Mouse (Mus musculus) neutrophil, adult 59 days (primary cell): ENCODE measurements around the gene Park7. TPM values are rescaled to one million over a fixed set of nuclear protein-coding genes. Genes with fewer than 3 reads are reported as not detected.

Experiments used
- total RNA-seq, 2 experiments: library from RNA; stranded (reverse); gene quantifications; 1 replicate in 1 of 2; 2 replicates in 1 of 2; pipeline ENCODE4 v1.2.4; 2023

Gene Park7
- total RNA-seq, result 10 to 100 TPM; 67.8 to 80.1 TPM

DNA sequence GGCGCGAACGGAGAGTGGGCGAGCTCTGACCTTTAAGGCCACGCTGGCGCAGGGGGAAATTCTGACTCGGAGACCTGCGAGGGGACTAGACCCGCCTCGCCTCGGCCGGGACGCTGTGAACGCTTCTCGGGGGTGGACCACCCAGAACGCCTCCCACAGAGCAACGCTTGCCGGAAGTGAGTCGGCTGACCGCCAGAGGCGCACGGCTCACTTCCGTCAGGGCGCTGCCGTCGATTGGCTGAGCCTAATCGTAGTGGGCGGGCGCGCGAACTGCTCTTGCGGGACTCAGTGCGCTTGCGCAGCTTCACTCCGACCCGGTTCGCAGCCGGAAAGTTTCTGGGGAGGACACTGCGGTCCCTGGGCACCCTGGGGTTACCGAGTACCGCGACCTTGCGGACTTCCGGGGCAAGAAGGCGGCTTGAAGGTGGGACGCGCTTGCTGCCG is at the start of gene Park7, which contains the start of gene Tnfrsf9:
TSS of gene Park7 (minus strand) at position 148 of the 444 bp plus-strand sequence.
TSS of gene Tnfrsf9 (plus strand) at position 273 of the 444 bp plus-strand sequence.

DNA sequence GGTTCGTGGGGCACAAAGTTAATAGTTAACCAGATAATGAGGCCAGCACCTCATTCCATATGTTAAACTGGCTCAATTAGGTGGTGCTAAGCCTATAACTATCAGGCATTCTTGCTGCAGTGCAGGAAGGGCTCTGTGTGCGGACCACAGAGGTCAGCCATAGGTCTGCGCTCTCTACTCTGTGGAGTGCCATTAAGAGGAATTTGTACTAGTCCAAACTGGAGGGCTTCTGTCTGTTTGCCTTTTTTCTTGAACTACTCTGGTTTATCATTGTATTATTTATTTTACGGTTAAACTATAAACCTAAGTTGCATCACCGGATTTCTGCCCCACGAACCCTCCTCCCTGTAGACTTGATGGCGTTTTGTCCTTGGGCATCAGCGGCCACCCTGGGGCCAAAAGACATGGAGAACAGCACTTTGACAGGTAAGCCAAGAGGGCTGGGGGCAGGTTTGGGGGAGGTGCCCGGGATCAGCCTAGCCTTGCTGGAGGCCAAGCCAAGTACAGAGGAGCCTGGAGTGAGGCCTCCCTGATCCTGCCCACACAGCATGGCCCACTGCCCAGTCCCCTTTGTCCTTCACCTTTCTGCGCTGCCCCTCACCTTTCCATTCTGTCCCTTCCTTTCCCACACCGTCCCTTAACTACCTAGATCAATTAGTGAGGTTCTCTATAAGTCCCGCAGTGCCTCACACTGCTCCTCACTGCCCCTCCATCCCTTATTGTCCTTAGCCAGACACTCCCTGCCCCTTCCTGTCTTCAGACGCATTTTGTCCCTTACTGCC is 60.4 kb downstream of the Park7 start, which contains the start of gene Errfi1:
TSS of gene Errfi1 (plus strand) at position 240 of the 782 bp plus-strand sequence.

Other genes with a start within 250 kb of the Park7 start
- gene Errfi1, start 60.5 kb downstream of the Park7 start, total RNA-seq, result 1 to 10 TPM; 4.0 to 7.1 TPM
- not detected for gene Tnfrsf9, start 125 bp upstream of the Park7 start, total RNA-seq
- gene Uts2, start 82.7 kb upstream of the Park7 start, total RNA-seq, result not detected
- gene Per3, start 130.2 kb upstream of the Park7 start, total RNA-seq, result 1 to 10 TPM; 2.6 to 2.8 TPM
- gene Vamp3, start 143.5 kb upstream of the Park7 start, total RNA-seq, result 100 to 1,000 TPM; 132 to 133 TPM
- not detected for gene Gm13090, start 175.1 kb upstream of the Park7 start, total RNA-seq